Mouse (Mus musculus) retina, embryonic 14.5 days (tissue): ENCODE results near the gene Mpzl1.

Source experiments
- DNase-seq: peaks from one replicate; pipeline ENCODE4 v3.0.0-alpha.2; 2015; ENCODE audit warnings: low spot score

Mpzl1 gene

GRCm38 (mm10) chr1:165614793-165615192 lies 19.5 kb downstream of the Mpzl1 start:
- no peak for DNase-seq

- DNase-seq = no peak
Observed at GRCm38 (mm10) chr1:165613926-165614325, 20.4 kb downstream of the Mpzl1 start.

DNA sequence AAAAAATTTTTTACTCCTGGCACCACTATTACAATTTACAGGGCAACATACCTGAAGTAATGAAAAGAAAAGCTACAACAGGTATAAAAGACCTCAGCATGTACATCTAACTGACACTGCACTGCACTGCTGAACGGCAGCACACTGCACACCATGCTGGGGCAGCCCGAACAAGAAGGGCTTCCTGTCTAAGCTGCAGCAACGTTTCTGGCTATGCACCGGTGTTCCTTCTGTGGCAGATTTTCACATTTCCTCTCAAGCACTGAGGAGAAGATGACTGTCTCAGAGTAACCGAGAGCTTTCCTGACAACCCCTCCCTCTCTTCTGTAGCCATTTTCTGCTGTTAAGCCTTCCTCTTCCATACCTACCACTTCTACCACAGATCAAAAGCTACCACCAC lies 21.6 kb downstream of the Mpzl1 start:
- no peak for DNase-seq

DNA sequence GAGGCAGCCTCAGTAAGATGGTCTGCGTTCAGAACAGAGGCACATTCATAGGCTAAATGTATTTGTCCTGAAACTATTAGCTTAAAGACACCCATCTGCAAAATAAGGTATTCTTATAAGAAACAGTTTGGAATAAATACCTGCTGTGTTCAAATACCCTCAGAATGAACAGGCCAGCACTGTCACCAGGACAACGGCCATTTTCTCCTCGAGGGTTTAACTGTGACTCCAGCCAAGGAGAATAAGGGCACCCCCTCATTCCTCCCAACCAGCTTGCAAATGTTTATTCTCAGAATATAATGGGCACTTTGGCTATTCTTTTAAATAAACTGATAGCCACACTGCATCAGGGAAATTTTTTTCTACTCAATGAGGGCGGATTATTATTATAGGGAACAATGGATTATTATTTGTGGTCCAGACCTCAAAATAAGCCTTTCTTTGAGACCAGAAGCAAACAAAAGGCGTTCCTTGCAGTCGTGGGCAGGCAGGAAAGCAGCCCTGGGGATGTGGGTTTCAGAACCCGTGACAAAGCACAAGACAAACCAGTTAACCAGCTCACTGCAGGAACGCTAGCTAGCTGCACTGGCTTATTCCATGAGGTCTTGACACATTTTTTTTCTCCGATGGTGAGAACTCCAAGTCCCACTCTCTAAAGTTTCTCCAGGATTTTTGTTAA lies 23.9 kb downstream of the Mpzl1 start:
- DNase-seq = no peak

DNA sequence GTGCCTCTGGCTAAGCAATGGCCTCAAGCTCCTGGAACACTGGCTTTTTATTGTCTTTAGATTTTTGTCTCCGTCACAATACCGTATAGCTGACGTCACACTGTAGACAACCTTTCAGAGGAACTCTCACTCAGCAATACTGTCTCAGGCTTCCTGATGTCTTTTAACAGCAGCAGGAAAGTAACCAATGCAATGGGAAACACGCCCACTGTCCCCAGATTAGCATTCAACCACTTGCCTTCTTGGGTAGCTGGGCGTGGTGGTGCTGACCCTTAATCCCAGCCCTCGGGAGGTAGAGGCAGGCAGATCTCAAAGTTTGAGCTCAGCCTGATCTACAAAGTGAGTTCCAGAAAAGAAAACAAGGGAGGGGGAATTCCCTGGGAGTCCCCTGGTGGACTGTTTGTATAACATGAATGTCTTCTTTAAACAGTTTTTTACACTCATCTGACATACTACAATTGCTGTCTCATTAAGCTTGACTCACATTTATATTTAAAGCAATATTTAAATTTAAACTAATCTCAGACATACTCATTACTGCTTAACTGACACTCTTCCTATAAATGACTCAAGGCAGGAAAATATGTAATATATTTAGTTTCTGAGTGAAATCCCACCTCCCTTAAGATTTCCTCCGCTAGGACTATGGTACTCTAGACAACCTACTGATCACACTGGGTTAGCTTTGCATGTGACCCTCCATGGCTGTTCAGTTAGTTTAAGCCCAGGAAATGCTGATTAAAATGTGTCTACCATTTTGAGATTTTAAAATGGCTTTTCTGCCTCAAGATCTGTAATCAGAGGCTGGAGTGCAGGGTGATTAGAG lies 24.6 kb downstream of the Mpzl1 start:
- no peak for DNase-seq

GRCm38 (mm10) chr1:165608904-165609303 lies 25.4 kb downstream of the Mpzl1 start:
- no peak for DNase-seq

- no peak for DNase-seq
Observed at GRCm38 (mm10) chr1:165605774-165606173, 28.6 kb downstream of the Mpzl1 start.

GRCm38 (mm10) chr1:165605108-165605507 lies 29.2 kb downstream of the Mpzl1 start:
- DNase-seq = no peak

GRCm38 (mm10) chr1:165604203-165604602 lies 30.1 kb downstream of the Mpzl1 start:
- DNase-seq = no peak

GRCm38 (mm10) chr1:165603218-165603617 lies 31.1 kb downstream of the Mpzl1 start:
- no peak for DNase-seq

- no peak for DNase-seq
Observed at GRCm38 (mm10) chr1:165601775-165602280, 32.5 kb downstream of the Mpzl1 start.

GRCm38 (mm10) chr1:165594699-165595421 lies 39.5 kb downstream of the Mpzl1 start:
- no peak for DNase-seq

DNA sequence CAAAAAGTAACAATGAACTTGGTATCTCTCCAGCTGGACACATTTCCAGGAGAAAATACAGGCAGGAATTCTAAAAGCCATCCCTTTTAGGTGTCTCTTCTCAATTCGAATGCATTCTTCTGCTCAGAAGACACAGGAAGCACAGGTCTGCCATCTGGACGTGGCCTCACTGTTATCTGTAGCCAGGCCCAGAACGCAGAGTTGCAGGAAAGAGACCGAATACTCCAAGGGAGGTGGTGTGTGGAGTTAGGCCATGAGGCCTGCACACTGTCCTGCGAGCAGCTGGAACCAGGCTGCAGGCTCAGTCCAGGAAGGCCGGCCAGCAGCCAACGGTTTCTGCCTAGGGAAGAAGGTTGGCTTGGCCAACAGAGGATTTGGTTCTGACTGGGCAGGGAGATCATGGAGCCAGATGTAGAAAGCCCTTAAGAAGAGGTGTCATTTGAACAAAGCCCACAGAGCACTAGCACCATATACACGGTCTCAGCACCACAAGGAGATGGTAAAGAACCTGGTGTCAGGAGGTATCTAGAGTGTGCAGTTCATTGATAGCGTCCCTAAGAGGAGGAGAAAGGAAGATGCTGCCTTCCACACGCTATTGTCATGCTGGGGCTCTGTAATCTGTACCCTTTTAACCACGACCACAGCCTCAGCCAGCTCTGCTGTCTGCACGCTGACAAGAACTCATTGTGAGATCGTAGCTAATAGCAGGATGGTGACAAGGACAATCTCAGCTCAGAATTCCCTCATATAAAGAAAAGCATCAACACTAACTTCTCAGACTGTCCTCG lies 41.8 kb downstream of the Mpzl1 start:
- DNase-seq = no peak

- DNase-seq = no peak
Observed at GRCm38 (mm10) chr1:165590760-165591159, 43.6 kb downstream of the Mpzl1 start.

DNA sequence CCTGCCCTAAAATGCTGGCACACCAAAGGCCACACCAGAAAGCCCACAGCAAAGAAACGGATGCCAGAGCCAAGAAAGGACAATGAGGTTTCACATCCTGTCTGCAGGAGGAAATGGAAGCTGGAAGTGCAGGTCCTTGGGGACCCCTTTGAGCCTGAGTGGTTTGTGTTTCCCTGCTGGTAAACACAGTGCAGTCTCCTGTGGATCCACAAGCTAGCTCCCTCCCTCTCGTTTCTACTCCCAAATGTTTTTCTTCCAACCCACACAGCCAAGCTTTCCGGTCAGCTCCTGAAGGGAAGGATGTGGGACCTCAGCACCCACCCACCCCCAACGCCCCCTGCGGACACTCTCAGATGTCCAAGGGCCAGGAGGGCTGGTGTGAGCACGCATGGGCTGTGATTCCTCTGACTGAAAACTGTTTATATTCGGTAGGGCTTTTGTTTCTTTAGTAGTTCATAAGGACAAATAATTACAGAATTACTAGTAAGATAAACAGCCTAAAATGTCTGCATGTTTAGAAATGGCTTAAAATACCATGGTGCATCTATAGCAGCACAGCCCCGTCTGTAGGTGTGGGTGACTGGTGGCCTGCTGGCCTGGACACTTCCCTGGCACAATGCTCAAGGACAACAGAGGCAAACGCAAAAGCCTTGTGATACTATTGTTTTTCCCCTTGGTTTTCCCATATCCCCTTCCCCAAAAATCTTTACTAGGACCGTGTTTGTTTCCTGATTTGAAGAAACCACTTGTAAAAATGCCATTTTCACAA lies 44.9 kb downstream of the Mpzl1 start:
- DNase-seq = no peak

GRCm38 (mm10) chr1:165587845-165588244 lies 46.5 kb downstream of the Mpzl1 start:
- DNase-seq = no peak

GRCm38 (mm10) chr1:165586366-165586765 lies 48.0 kb downstream of the Mpzl1 start:
- DNase-seq = no peak

DNA sequence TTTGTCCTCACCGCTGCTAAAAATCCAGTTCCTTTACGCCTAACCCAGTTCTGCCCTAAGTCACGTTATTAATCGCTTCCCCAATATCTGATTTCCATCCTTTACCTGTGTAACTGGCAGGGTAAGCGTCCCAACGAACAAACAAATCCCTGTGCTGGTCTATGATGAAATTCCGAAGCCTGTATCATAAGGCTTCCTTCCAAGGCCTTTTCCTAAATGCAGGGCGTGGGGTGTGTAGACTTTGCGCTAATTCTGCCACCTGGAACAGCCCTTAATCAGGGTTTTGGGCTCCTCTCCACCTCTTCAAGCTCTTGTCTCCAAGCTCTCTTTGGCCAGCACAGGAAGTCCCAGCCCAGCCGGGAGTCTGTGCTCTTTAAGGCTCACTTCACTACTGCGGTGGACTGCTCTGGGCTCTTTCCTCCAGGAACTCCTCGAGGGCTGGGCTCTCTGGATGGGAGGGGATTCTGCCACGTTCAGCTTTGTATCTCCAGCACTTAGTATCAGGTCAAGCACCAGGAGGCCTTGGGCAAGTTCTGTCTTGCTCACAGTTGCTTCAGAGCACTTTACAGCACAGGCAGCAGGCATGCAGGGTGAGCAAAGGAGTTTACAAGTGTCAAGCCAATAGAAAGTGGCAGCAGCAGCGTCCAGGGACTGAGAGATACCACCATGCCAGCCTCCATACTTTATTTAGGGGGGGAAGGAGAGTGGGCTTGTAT lies 48.8 kb downstream of the Mpzl1 start:
- no peak for DNase-seq

DNA sequence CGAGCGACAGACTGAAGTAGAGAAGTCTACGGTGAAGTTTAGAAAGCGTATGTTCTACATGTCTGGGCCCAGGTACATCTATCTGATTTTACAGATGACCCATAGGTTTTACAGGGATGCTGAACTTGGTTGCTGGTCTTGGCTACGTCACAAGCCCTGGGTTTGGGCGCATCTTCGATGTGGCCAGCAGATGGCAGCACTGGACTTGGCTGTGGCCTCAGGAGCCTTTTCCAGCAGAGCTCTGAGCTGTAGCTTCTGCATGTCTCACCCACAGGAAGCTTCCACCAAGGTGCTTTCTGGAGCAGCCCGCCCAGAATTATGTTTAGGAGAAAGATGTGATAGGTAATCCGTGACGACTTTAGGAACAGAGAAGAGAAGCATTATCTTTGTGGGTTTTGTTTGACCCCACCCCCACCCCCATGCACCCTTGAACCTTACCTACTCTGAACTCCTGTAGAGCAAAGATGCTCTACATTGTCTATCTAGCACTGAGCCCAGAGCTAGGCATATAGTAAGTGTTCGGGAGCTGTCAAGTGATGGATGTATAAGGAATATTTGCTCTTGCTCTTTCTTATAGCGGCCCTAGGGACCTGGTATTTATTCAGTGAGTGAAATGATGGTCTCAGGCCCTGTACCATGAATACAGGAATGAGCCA lies 50.7 kb downstream of the Mpzl1 start:
- DNase-seq = peak; percentile 93

GRCm38 (mm10) chr1:165581255-165581654 lies 53.1 kb downstream of the Mpzl1 start:
- DNase-seq = no peak
